Mouse (Mus musculus): ENCODE measurements around the gene Prpsap1. TPM values are rescaled to one million over a fixed set of nuclear protein-coding genes. Genes with fewer than 3 reads are reported as not detected.
A peak's percentile ranks its signal among the peaks of the same experiment; 100 is the strongest.

Prpsap1 gene
- total and polyA plus RNA-seq, 3 experiments = 79.8 to 114 (median 114) TPM

DNA sequence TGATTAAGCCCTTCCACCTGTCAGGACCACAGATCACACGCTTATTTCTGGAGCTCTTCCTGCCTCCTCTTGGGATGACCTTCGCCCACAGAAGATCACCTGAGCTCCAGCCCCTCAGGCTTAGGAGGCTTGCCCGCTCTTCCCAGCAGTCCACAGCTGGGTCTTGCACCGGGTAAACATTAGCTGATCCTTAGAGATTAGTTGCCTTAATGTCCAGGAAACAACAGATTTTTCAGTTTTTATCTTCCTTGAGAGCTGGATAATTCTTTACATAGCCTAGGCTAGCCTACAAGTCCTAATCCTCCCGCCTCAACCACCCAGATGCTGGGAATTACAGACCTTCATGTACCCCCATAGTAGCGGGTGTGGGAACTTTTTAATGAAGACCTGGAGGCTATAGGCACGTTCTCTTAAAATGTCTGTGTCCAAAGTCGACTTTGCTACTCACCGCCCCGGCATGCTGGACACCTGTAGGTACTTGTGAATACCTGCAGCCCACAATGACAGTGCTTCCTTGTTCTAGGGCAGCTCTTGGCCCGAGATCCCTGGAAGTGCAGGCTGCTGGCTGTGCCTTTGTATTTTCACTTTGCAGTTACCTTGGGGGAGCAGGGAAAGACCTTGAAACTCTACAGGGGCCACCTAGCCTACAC is 62.4 kb downstream of the Prpsap1 start:
- Histone ChIP-seq H3K27ac (ENCODE audit: insufficient read depth, low read depth) (peak overlapping the region; percentile 53), H3K9me3 (replicated peaks; ENCODE audit: low read length) (no peaks in the 10 kb centered on the region), H3K4me1 (ENCODE audit: control insufficient read depth in 1 of 2, insufficient read depth in 2 of 2) (peaks cover 29 to 72% of the 10 kb centered on the region in 2 experiments), H3K79me2 (replicated peaks; ENCODE audit: control insufficient read depth, extremely low read depth, insufficient read depth, poor library complexity, severe bottlenecking) (peaks cover 24% of the 10 kb centered on the region), H3K4me3 (replicated peaks in 1 of 3; ENCODE audit: low read depth in 2 of 3, low read length in 2 of 3, poor library complexity in 1 of 3) (no peak overlapping the region), H3K27me3 (replicated peaks) (no peaks in the 10 kb centered on the region), H3K9ac (ENCODE audit: insufficient read depth, low read depth) (no peak overlapping the region), H3K36me3 (replicated peaks in 1 of 2; ENCODE audit: control insufficient read depth in 1 of 2, insufficient read depth in 1 of 2, low read length in 1 of 2) (peaks cover 7 to 13% of the 10 kb centered on the region in 2 experiments), H3K4me2 (ENCODE audit: insufficient read depth, low read depth, poor library complexity, severe bottlenecking) (no peak overlapping the region)
- no peak for DNase-seq (ENCODE audit: extremely low read depth)
- in situ Hi-C loops (cut with MboI; ENCODE audit: low pct_ligation_motif_present, low pct_unique_long_range_greater_than_20kb, low sequenced_read_pairs) = no loop called here
- TF ChIP-seq CTCF (conservative IDR thresholded peaks at IDR 0.05 in 1 of 2, IDR thresholded peaks at IDR 0.05 in 1 of 2; ENCODE audit: low read depth in 2 of 2, low read length in 2 of 2) = no peak
- dilution Hi-C loops (cut with MboI; ENCODE audit: extremely low pct_ligation_motif_present, extremely low pct_unique_long_range_greater_than_20kb, low sequenced_read_pairs) = no loop called here

DNA sequence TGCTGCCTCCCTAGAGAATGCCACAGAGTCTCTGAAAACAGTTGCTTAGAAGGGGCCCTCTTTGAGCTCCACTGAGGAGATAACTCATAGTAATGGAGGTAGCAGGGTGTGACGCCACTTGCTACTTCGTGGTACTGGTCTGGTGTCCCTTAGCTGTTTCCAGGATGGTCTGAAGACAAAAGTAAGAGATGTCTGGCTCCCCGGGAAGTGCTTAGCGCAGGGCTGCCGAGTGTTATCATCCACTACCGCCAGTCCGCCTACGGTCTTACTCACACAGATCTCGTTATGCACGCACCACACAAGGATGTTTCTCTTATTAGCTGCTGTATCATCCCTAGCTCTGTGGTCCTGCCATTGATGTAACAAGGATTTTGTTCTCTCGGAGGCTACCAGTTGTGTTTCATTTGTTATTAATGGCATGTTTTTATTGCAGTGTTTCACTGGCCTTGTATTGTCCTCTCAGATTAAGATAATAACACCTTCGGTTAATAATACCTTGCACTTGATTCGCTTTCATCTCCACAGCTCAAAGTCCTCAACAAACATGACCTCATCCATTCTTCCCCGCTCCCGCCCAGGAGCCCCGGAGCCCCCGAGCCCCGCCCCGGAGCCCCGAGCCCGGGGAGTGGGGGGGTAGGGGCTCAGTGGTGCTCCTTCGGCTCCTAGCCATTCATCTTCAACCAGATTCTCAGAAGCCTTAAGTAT is 63.1 kb downstream of the Prpsap1 start:
- Histone ChIP-seq H3K27ac (ENCODE audit: insufficient read depth, low read depth) (no peak overlapping the region; the same call in 1 of the 2 replicates), H3K27me3 (replicated peaks) (no peaks in the 10 kb centered on the region), H3K4me2 (ENCODE audit: insufficient read depth, low read depth, poor library complexity, severe bottlenecking) (no peak overlapping the region), H3K4me1 (ENCODE audit: control insufficient read depth in 1 of 2, insufficient read depth in 2 of 2) (peaks cover 29 to 65% of the 10 kb centered on the region in 2 experiments), H3K9ac (ENCODE audit: insufficient read depth, low read depth) (0 out of 2 replicates have a peak overlapping the region, but pooled peaks have one; percentile 32), H3K36me3 (replicated peaks in 1 of 2; ENCODE audit: control insufficient read depth in 1 of 2, insufficient read depth in 1 of 2, low read length in 1 of 2) (peaks cover 5 to 8% of the 10 kb centered on the region in 2 experiments), H3K9me3 (replicated peaks; ENCODE audit: low read length) (no peaks in the 10 kb centered on the region), H3K79me2 (replicated peaks; ENCODE audit: control insufficient read depth, extremely low read depth, insufficient read depth, poor library complexity, severe bottlenecking) (peaks cover 17% of the 10 kb centered on the region), H3K4me3 (replicated peaks in 1 of 3; ENCODE audit: low read depth in 2 of 3, low read length in 2 of 3, poor library complexity in 1 of 3) (no peak overlapping the region)
- in situ Hi-C loops (cut with MboI; ENCODE audit: low pct_ligation_motif_present, low pct_unique_long_range_greater_than_20kb, low sequenced_read_pairs) = no loop called here
- no peak for DNase-seq (ENCODE audit: extremely low read depth)
- TF ChIP-seq GABPA (IDR thresholded peaks at IDR 0.05; ENCODE audit: insufficient replicate concordance, low read depth, low read length) (no peak), BHLHE40 (IDR thresholded peaks at IDR 0.05; ENCODE audit: low read depth, low read length) (no peak), ZNF384 (IDR thresholded peaks at IDR 0.05; ENCODE audit: low read depth, low read length) (no peak), JUN (IDR thresholded peaks at IDR 0.05; ENCODE audit: insufficient read depth, low read depth, low read length) (no peak), EP300 (IDR thresholded peaks at IDR 0.05; ENCODE audit: low read length) (no peak), ETS1 (conservative IDR thresholded peaks at IDR 0.05; ENCODE audit: low read depth, low read length) (no peak), MAZ (IDR thresholded peaks at IDR 0.05; ENCODE audit: low read depth, low read length) (no peak), HCFC1 (IDR thresholded peaks at IDR 0.05; ENCODE audit: low read depth, low read length) (no peak), ZKSCAN1 (IDR thresholded peaks at IDR 0.05; ENCODE audit: borderline replicate concordance, low read depth, low read length) (no peak), MEF2A (IDR thresholded peaks at IDR 0.05; ENCODE audit: borderline replicate concordance, low read depth, low read length) (no peak), NELFE (IDR thresholded peaks at IDR 0.05; ENCODE audit: low read depth, low read length) (no peak), MXI1 (IDR thresholded peaks at IDR 0.05; ENCODE audit: low read depth, low read length) (no peak), JUND (conservative IDR thresholded peaks at IDR 0.05; ENCODE audit: low read depth, low read length) (no peak), MAX (IDR thresholded peaks at IDR 0.05; ENCODE audit: low read length) (no peak)
- dilution Hi-C loops (cut with MboI; ENCODE audit: extremely low pct_ligation_motif_present, extremely low pct_unique_long_range_greater_than_20kb, low sequenced_read_pairs) = no loop called here

Data from CH12.LX (cell line).